Mouse (Mus musculus) heart, embryonic 11.5 days (tissue): ENCODE data around the gene Kiss1. TPM values are rescaled to one million over a fixed set of nuclear protein-coding genes. Genes with fewer than 3 reads are reported as not detected.

Source experiments
- ATAC-seq: fragments of 200-750 bp; cut with Nextera tagmentation; replicated peaks from 2 replicates; pipeline ENCODE4 v1.8.0; 2017; ENCODE audit warnings: moderate library complexity; ENCODE audit not compliant: insufficient number of reproducible peaks, low FRiP score, low TSS enrichment
- H3K27ac ChIP-seq: fragments of 300-500 bp; sonication (generic); 2 replicates; pipeline ENCODE4 v1.5.1; 2014; ENCODE audit warnings: mild to moderate bottlenecking, low read depth, low read length
- H3K27me3 ChIP-seq: fragments of 300-500 bp; sonication (generic); 2 replicates; pipeline ENCODE4 v1.6.1; 2014; ENCODE audit warnings: mild to moderate bottlenecking, low read length, mixed read lengths; ENCODE audit not compliant: control insufficient read depth, insufficient read depth
- H3K36me3 ChIP-seq: fragments of 300-500 bp; sonication (generic); 2 replicates; pipeline ENCODE4 v1.6.1; 2014; ENCODE audit warnings: mild to moderate bottlenecking, low read length, moderate library complexity, mixed read lengths; ENCODE audit not compliant: control insufficient read depth, insufficient read depth
- H3K4me1 ChIP-seq: fragments of 300-500 bp; sonication (generic); 2 replicates; pipeline ENCODE4 v1.6.1; 2014; ENCODE audit warnings: low read length; ENCODE audit not compliant: control insufficient read depth, insufficient read depth
- H3K4me2 ChIP-seq: fragments of 300-500 bp; sonication (generic); 2 replicates; pipeline ENCODE4 v1.6.1; 2014; ENCODE audit warnings: mild to moderate bottlenecking, moderate library complexity
- H3K4me3 ChIP-seq: fragments of 300-500 bp; sonication (generic); 2 replicates; pipeline ENCODE4 v1.5.1; 2014; ENCODE audit warnings: low read depth, low read length
- H3K9ac ChIP-seq: fragments of 300-500 bp; sonication (generic); 2 replicates; pipeline ENCODE4 v1.6.1; 2014; ENCODE audit warnings: mild to moderate bottlenecking, low read depth, low read length, moderate library complexity
- H3K9me3 ChIP-seq: fragments of 300-500 bp; sonication (generic); replicated peaks from 2 replicates; pipeline ENCODE4 v1.6.1; 2016; ENCODE audit warnings: low read length; ENCODE audit not compliant: control insufficient read depth
- WGBS: fragments of 180-500 bp; shearing (Covaris S2); extraction: QIAGEN DNeasy Blood & Tissue Kit; methylation state at CpG from one replicate; pipeline ENCODE4 v1.1.7; 2014; ENCODE audit not compliant: insufficient replicate concordance; 5-methylcytosine and 5-hydroxymethylcytosine counted together
- polyA plus RNA-seq: library from polyadenylated mRNA; unstranded; fragments of >200 nt; fragmentation: Nextera tagmentation; extraction: Ambion mirVana; gene quantifications from 2 replicates; pipeline ENCODE4 v1.2.1, GENCODE M21; 2014

Kiss1 gene
- polyA plus RNA-seq, 1 experiment from 2014 or later = not detected

DNA sequence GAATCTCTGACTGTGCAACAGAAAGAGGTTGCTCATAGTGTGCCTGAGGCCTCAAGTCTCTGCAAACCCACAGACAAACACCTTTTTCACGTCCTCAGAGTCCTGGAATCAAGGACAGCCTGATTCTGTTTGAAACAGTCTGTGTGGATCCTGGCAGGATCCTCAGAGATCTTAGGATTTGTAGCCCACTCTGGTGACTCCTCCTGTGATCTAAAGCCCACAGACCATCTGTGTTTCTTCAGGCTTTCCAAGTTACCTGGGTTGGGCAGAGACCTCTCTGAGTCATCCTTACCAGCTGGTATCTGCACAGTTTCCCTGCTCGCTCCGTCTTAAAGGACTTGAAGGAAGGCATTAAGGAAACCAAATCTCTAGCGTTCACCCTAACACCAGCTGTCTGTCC is 34.6 kb upstream of the Kiss1 start:
- Histone ChIP-seq H3K36me3 (no peaks in the 10 kb centered on the region; the same call in 1 of the 2 replicates), H3K27me3 (no peaks in the 10 kb centered on the region), H3K27ac (no peak overlapping the region), H3K9ac (no peak overlapping the region), H3K9me3 (no peaks in the 10 kb centered on the region), H3K4me1 (peaks cover 9% of the 10 kb centered on the region), H3K4me2 (no peak overlapping the region), H3K4me3 (no peak overlapping the region)
- 84% methylated on average over 4 of the region's 4 CpGs for WGBS
- no peak for ATAC-seq

DNA sequence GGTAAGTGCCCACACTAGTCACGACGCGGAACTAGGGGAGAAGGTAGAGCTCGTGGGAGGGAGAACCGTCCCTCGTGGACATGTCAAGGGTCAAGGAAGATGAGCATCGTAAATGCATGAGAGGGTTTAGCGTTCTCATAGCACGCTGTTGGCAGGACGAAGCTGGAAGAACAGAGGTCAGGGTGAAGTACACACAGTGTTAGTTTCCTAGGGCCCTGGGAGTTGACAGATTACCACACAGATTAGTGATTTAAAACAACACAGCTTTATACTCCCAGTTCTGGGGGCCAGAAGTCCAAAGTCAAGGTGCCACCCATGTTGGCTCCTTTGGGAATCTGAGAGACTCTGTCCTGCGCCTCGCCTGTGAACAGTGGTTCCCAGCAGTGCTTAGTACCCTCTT is 33.8 kb upstream of the Kiss1 start:
- ATAC-seq = no peak
- H3K9ac ChIP-seq = no peak overlapping the region
- H3K27me3 ChIP-seq = no peaks in the 10 kb centered on the region
- 87% methylated on average over 12 of the region's 12 CpGs for WGBS
- no peaks in the 10 kb centered on the region for H3K9me3 ChIP-seq
- no peak overlapping the region for H3K4me3 ChIP-seq
- no peak overlapping the region for H3K4me2 ChIP-seq
- H3K4me1 ChIP-seq = peaks cover 1% of the 10 kb centered on the region; the same call in 1 of the 2 replicates
- no peaks in the 10 kb centered on the region; the same call in 1 of the 2 replicates for H3K36me3 ChIP-seq
- H3K27ac ChIP-seq = no peak overlapping the region

DNA sequence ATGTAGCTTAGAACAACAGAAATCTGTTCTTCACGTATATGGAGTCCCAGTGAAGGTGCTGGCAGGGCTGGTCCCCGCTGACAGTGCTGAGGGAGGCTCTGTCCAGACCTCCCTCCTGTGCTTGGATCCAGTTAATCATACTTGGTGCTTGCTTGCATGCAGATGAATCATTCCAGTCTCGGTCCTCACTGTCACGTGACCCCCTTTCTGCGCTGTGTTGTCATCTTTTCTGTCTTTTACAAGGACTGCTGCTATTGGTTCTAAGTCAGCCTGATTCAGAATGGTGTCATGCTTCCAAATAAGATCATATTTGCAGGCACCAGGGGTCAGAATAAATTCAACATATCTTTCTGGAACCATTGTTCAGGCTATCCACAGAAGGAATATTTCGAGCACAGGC is 29.8 kb upstream of the Kiss1 start:
- ATAC-seq = no peak
- Histone ChIP-seq H3K36me3 (peaks cover 2% of the 10 kb centered on the region; the same call in 1 of the 2 replicates), H3K27me3 (no peaks in the 10 kb centered on the region), H3K4me1 (peaks cover 7% of the 10 kb centered on the region; the same call in 1 of the 2 replicates), H3K9me3 (no peaks in the 10 kb centered on the region), H3K9ac (no peak overlapping the region), H3K4me3 (no peak overlapping the region), H3K27ac (no peak overlapping the region), H3K4me2 (no peak overlapping the region)
- WGBS = 87% methylated on average over 6 of the region's 6 CpGs

DNA sequence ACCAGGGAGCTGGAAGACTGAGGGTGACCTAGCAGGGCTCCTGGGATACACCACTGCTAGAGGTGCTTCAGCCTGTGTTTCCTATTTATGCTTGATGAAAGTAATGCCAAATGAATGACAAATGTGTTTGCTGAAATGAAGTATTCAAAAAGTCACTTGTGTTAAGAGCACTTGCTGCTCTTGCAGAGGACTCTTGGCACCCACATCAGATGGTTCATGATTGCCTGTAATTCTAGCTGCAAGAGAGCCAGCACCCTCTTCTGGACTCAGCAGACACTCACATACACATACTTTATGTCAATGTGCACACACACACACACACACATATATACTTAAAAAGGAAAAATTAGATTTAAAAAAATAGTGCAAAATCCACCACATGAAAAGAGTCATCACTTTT is 29.1 kb upstream of the Kiss1 start:
- no peak for ATAC-seq

DNA sequence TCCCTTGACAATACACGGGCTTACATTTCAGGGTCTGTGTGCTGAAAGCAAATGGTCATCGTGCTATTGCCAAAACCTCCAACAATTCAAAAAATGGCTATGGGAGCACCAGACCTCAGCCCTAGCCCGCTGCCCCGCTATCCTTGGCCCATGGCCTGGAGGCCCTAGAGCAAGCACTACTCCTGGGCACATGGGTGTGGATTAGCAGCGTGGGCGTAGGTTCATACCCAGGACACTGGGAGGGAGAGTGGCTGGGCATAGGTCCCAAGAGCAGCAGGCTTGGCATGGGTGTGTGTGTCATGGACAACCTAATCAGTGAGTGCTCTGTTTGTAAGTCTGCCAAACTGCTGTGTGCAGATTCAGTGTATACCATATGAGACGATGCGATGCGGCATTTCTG is 25.3 kb upstream of the Kiss1 start:
- H3K27me3 ChIP-seq = 0 out of 2 replicates have a peak, but pooled peaks cover 4% of the 10 kb centered on the region
- H3K9ac ChIP-seq = no peak overlapping the region
- H3K27ac ChIP-seq = no peak overlapping the region
- H3K4me3 ChIP-seq = no peak overlapping the region
- ATAC-seq = no peak
- peaks cover 2% of the 10 kb centered on the region; the same call in 1 of the 2 replicates for H3K36me3 ChIP-seq
- no peaks in the 10 kb centered on the region for H3K9me3 ChIP-seq
- 90% methylated on average over 9 of the region's 9 CpGs for WGBS
- H3K4me1 ChIP-seq = peaks cover 17% of the 10 kb centered on the region; the same call in 1 of the 2 replicates
- no peak overlapping the region for H3K4me2 ChIP-seq

More for the DNA sequence above, 29.1 kb upstream of the Kiss1 start:
- Histone ChIP-seq H3K36me3 (peaks cover 2% of the 10 kb centered on the region; the same call in 1 of the 2 replicates), H3K27ac (no peak overlapping the region), H3K9me3 (no peaks in the 10 kb centered on the region), H3K9ac (no peak overlapping the region), H3K4me3 (no peak overlapping the region), H3K4me1 (peaks cover 7% of the 10 kb centered on the region; the same call in 1 of the 2 replicates), H3K4me2 (no peak overlapping the region), H3K27me3 (no peaks in the 10 kb centered on the region)

DNA sequence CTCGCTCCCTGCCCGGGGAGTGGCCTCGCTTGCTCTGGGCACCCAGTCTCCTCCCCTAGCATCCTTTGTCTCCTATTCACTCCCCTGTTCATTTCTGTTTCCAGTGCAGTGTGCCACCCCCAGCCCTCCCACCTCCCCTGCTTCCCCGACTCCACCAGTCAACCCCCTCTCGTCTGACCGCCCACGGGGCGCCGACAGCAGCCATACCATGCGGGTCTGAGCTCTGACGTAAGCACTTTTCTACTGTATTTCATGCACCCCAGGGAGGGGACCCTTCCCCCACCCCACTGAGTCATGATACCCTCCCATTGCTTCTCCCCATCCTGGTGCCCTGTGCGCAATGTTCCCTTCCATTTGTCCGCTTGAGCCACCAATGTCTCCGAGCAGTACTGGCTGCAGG is 22.9 kb upstream of the Kiss1 start:
- peaks cover 32% of the 10 kb centered on the region for H3K4me1 ChIP-seq
- H3K9ac ChIP-seq = no peak overlapping the region
- H3K27me3 ChIP-seq = 0 out of 2 replicates have a peak, but pooled peaks cover 4% of the 10 kb centered on the region
- 55% methylated on average over 14 of the region's 14 CpGs for WGBS
- no peak overlapping the region for H3K4me3 ChIP-seq
- no peaks in the 10 kb centered on the region for H3K9me3 ChIP-seq
- ATAC-seq = no peak
- H3K27ac ChIP-seq = no peak overlapping the region
- no peak overlapping the region for H3K4me2 ChIP-seq
- H3K36me3 ChIP-seq = peaks cover 1% of the 10 kb centered on the region; the same call in 1 of the 2 replicates

DNA sequence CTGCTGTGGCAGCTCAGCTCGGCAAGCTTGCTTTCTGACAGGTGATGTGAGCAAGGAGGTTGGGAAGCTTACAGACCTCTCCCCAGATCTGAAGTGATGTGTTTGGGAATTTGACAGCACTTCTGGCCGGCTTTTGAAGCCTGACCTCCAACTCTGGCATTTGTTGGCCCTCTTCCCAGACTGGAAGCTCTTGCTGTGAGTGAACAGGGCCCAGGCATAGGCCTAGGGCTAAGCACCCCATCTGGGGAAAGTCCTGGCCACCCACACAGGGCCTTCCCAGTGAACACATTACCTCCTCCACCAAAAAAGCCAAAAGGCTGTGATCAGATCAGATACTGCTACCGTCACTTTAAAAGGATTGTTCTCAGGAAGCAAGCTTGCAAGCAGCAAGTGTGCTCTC is 19.1 kb upstream of the Kiss1 start:
- Histone ChIP-seq H3K27me3 (0 out of 2 replicates have a peak, but pooled peaks cover 4% of the 10 kb centered on the region), H3K9me3 (no peaks in the 10 kb centered on the region), H3K4me3 (no peak overlapping the region), H3K4me2 (no peak overlapping the region), H3K9ac (0 out of 2 replicates have a peak overlapping the region, but pooled peaks have one; percentile 16), H3K36me3 (no peaks in the 10 kb centered on the region; the same call in 1 of the 2 replicates), H3K4me1 (peaks cover 25% of the 10 kb centered on the region), H3K27ac (peak overlapping the region; percentile 76)
- WGBS = 23% methylated on average over 3 of the region's 3 CpGs
- ATAC-seq = peak; percentile 46; the same call in 1 of the 2 replicates

DNA sequence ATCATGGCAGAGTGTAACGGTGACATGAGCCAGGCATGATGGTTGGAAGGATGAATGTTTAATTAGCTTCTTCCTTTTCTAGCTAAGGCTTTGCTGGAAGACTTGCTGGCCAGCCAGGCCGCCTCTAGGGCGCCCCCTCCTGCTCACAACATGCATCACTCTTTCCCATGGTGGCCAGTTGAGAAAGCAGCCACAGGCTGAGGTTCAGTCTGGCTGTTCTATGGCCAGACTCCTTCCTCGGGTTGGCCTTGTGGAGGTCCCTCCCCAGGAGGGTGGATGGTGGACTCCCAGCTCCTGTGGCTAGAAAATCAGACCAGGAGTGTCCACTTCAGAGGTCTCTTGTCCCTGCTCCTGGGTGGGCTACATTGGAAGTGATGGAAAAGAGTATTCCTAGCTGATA is 14.8 kb upstream of the Kiss1 start:
- no peak overlapping the region for H3K4me3 ChIP-seq
- 13% methylated on average over 4 of the region's 4 CpGs for WGBS
- H3K27ac ChIP-seq = no peak overlapping the region
- no peaks in the 10 kb centered on the region for H3K9me3 ChIP-seq
- peaks cover 13% of the 10 kb centered on the region for H3K4me1 ChIP-seq
- ATAC-seq = no peak
- no peaks in the 10 kb centered on the region for H3K36me3 ChIP-seq
- H3K9ac ChIP-seq = no peak overlapping the region
- no peak overlapping the region for H3K4me2 ChIP-seq
- no peaks in the 10 kb centered on the region for H3K27me3 ChIP-seq

DNA sequence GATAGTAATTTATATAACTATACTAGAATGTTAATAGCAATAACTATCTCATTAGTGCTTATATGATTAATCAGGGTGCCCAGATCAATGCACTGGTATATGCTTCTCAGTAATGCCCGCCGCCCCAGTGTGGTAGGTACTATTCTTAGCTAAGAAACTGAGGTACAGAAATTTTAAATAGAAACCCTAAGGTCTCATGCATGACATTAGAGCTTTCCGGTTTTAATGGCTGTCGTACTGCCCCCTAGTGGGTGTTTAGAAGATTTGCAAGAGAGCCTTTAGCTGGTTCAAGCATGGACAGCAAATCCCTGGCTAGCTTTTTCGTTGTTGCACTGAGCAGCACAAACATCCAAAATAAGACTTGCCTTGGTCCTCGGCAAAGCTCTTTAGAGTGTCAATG is 14.4 kb upstream of the Kiss1 start:
- ATAC-seq = no peak
- 11% methylated on average over 6 of the region's 6 CpGs for WGBS
- H3K9ac ChIP-seq = no peak overlapping the region

More for the DNA sequence above, 14.4 kb upstream of the Kiss1 start:
- H3K4me3 ChIP-seq = no peak overlapping the region
- peaks cover 8% of the 10 kb centered on the region for H3K4me1 ChIP-seq
- H3K27me3 ChIP-seq = no peaks in the 10 kb centered on the region
- no peak overlapping the region for H3K27ac ChIP-seq
- H3K9me3 ChIP-seq = no peaks in the 10 kb centered on the region
- H3K36me3 ChIP-seq = no peaks in the 10 kb centered on the region
- no peak overlapping the region for H3K4me2 ChIP-seq
